Mouse (Mus musculus): ENCODE data around the gene Ppp1r3g.
"Not testable (repeated sequence)": the region's sequence is repeated elsewhere in the genome, so short reads cannot be mapped to it uniquely, and the experiment has no call there.

The Ppp1r3g gene

DNA sequence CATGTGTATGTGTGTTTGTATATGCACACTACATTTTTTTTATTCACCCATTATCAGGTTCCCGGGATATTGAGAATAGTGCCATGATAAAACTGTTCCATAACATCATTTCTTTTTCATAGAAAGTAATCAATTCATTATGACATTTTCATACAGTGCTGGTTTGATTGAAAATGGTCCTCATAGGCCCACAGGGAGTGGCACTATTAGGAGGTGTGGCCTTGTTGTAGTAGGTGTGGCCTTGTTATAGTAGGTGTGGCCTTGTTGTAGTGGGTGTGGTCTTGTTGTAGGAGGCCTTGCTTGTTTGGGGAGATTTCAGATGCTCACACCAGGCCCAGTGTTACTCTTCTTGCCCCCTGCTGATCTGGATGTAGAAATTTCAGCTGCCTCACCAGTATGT is at the start of gene Ppp1r3g:
TSS of gene Ppp1r3g (plus strand) at position 301 of the 400 bp plus-strand sequence.
- no peak for DNase-seq (ENCODE audit: low spot score in 2 of 2)

DNA sequence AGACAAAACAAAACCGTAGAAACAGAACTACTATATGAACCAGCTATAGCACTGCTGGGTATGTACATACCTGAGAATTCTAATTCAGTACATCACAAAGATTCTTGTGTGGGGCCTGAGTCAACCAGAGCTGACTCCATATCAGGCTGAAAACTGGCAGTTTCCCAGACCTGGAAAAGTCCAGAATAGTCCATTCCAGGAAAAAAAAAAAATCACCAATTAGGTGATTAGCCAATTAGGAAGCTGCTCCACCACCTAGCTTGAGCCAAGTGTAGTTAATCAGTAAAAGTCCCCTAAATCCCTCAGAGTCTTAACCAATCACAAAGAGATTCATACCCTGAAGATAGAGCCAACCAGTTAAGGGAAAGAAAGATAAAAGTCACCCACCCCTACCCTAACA is 47.2 kb upstream of the Ppp1r3g start:
- DNase-seq (ENCODE audit: low spot score in 2 of 2) = no peak

DNA sequence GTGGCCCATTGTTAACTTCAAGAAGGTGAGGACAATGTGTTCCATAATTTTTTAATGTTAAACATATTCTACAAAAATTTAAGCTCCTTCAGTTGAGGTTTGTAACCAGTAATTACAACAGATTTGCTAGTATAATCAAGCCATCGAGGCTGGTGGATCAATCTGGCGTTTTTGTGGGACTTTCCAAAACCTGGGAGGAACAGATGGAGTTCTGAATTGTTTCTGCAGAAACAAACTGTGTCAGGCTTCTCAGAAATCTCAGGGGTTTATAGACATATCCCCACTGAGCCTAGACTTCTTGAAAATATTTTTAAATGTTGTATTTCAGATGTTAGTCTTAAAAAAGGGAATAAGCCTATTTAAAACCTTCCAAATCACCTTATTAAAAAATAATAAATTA is 20.6 kb upstream of the Ppp1r3g start:
- DNase-seq (ENCODE audit: low spot score in 2 of 2) = no peak

DNA sequence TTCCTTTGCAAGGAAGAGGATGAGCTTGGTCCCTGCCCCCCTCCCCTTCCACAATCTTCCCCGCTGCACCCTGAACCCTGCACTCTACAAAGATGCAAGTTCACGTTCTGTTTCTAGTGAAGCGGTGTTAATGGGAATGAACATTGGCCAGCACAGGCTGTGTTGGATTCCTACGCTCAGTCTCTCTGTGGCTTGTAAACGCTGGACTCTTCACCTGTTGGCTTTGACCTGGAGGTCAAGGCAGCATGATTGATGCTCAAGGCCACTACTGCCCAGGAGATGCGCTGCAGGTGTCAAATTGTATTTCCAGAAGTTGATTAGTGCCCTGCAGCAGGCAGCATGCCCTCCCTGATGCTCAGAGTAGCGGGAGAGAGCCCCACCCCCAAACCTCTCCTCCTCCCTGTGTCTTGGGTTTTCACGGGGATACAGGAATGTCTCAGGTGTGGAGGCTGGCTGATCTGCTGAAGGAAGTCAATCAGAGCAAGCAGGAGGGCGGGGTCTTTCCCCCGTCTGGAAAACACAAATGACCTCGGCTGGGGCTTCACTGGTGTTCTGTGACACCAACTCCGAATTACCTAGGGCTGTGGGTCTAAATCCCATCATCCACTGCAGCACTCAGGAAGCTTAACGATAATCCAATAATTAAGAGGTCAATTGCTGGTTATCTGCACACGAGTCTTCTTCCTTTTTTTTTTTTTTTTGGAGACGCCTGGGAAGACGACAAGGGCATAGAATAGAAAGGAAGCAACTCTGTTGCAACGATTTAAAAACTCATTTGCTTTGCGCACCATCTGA is 18.6 kb upstream of the Ppp1r3g start:
- DNase-seq (ENCODE audit: low spot score in 2 of 2) = no peak

DNA sequence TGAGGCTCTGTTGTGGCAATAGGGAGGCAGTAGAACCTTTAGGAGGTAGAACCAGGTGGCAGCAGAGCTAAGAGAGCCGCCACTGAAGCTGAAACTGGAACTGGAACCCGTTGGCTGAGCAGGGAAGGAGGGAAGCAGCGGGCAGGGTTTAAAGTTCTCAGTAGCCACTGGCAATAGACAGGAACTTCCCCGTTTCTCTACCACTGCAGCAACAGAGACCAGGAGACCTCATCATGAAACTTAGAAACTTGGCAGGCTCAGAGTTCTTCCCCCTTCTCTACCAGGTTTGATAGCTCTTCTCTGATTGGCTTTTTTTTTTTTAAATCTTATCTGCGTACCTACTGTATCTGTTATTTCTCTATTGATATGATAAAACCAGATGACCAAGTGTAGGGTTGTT is 17.7 kb upstream of the Ppp1r3g start:
- no peak for DNase-seq (ENCODE audit: low spot score in 2 of 2)

DNA sequence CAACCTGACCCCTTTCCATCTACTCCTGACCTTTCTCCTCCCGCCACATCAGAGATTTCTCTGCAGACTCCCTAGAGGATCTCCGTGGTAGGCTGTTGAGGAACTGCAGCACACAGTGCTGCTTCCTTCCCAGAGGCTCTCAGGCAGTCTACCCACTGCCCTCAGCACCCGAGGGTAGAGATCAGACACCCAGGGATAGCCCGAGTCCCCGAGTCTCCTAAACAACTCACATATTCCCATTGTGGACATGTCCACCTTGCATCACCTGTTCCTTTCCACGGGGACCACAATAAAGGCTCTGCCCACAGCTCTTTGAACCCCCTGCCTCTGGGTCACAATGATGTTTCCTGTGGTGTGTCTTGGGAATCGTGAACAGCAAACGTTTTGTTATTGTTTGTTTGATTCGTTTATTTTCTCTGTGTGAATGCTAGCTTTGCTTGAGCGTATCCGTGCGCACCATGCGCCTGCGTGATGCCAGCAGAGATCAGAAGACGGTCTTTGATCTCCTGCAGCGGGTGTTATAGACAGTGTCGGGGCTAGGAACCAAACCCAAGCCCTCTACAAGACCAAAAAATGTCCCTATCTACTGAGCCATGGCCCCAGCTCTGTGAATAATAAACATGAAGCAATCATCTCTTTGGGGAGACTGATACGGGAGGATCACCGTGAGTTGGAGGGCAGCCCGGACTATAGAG is 11.8 kb upstream of the Ppp1r3g start:
- DNase-seq (ENCODE audit: low spot score in 2 of 2) = no peak

DNA sequence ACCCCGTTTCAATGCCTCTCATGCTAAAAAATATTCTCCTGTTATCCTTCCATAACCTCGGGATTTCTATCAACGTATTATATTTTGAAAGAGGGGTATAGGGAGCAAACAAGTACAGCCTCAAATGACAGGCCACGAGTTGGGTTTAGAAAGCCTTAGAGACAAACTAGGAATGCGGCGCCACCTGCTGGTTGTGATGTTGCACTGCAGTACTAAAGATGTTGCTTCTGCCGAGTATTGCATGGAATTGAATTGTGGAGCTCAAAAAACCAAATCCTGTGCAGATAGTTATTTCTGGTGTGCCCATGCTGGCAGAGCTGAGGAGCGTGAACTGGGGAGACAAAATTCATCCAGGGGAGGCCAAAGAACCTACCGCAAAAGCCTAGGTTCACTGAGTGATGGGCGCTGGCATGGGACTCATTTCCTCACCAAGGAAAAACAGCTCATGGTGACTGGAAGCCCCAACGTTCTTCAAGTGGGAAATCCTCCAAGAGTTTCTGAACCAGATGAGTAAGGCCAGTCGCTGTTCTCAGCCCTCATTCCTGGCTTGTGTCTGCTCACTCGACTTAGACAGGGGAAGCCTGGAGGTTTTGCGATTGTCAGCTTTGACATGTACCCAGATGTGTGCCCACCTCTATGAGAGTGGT is 11.2 kb upstream of the Ppp1r3g start:
- peak; percentile 25 to 36 for DNase-seq (ENCODE audit: low spot score in 2 of 2)

DNA sequence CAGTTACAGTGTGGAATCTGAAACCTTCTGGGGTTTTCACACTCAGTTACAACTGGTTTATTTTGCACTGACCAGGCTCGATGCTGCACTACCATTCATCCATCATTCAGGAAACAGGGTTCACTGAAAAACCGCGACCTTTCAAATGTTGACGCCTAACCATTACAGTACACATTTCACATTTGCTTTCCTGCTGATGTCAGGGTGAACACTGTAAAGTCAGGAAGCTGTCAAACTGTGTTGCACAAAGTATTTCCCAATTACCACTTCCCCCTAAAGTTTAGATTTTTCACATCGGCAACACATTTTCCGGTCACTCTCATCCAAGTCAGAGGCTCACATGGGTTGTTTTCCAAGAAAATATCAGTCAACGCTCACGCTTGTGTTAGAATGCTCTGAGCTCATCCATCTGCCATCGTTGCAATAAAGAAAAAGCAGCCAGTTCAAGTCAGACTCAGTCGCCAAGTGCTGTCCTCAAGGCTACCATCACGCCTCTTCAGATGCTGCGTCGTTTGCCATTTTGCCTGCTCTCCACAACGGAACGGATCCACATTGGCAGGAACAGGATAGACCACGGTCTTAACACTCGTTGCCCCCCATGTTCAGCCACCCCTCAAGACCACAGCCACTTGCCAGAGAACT is 8.7 kb upstream of the Ppp1r3g start:
- DNase-seq (ENCODE audit: low spot score in 2 of 2) = no peak

DNA sequence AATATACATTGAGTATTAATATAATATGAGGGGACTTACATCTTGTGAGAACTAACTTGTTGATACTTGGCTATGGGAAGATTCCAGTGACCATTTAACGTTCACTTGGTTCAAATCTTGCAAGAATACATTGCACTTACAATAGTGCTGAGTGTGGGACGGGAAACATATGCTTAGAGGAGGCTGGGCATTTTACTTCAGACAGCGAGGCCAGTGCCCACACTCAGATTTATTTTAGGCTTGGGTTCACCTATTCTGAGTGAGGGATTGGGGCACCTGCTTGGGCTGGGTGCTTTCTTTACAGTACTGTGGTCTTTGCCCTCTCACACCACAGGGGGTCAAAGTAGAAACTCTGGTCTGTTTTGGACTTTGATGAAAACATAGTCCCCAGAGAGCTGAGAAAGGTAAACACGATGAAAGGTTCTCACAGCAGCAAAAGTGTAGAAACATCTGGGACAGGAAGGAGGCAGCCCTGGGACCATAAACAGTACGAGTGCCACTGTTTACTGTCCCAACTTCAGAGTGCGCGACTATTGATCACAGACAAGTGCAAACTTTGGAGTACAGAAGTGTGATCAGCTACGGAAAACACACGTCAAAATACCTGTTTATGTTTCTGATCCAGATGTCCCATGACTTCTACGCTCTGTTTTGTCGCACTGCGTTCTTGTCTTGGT is 890 bp downstream of the Ppp1r3g start:
- no peak for DNase-seq (ENCODE audit: low spot score in 2 of 2)

DNA sequence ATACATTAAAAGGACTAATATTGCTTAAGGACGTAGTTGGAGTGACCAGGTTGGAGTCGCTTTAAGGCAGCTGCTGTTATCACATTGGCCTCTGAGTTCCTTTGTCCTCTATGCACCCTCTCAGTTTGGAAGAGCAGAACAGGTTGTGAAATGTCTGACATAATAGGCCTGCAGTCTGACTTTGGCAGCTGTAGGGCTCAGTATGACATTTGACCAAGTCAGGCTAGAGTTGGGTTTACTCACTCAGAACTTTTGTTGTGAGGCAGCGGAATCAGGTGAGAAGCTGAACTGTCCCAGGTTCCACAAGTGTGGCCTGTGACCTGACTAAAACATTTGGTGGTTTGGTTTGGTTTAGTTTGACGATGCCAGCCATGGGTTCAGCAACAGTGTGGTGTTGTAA is 4.9 kb downstream of the Ppp1r3g start:
- no peak for DNase-seq (ENCODE audit: low spot score in 2 of 2)

DNA sequence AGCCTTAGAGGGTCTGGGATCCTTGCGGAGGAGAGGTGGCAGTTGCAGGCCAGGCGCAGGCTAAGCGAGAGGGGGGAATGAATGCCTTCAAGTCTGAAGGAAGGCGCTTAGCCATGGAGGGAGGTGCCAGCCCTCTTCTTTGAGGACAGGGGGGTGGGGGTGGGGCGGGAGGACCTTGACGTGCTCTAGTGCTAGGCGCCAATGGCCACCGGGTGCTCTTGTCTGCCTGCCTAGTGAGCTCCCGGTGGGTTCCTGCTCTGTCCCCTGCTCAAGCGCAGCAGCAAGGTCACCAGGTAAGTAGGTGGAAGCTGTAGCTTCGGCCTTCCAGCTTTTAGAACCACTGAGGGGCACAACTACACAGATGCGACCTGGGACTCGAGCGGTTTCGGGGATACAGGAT is 9.1 kb downstream of the Ppp1r3g start:
- DNase-seq (ENCODE audit: low spot score in 2 of 2) = no peak

DNA sequence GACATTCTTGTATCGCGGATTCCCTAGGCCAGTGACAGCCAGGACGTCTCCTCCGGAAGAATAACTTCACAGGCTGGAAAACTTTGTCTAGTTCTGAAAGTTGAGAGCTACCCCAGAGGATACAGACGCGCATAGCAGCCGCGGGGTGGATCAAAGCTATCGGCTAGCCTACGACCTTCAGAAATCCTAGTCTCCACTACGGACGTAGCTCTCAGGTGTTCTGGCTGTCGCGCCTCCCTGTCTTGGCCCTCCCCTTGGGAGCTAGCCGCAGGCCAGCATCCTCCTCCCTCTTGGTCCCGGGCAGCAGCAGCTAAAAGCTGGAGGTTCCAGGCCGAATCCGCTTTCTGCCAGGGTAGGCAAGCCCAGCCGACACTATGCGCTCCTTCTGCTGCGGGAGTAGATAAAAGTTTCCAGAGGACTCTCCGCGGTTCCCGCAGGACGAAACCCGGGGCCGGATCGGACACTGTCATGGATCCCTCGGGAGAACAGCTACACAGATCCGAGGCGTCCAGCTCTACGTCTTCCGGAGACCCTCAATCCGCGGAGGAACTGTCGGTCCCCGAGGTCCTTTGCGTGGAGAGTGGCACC is 9.6 kb downstream of the Ppp1r3g start:
- DNase-seq (ENCODE audit: low spot score in 2 of 2) = no peak

DNA sequence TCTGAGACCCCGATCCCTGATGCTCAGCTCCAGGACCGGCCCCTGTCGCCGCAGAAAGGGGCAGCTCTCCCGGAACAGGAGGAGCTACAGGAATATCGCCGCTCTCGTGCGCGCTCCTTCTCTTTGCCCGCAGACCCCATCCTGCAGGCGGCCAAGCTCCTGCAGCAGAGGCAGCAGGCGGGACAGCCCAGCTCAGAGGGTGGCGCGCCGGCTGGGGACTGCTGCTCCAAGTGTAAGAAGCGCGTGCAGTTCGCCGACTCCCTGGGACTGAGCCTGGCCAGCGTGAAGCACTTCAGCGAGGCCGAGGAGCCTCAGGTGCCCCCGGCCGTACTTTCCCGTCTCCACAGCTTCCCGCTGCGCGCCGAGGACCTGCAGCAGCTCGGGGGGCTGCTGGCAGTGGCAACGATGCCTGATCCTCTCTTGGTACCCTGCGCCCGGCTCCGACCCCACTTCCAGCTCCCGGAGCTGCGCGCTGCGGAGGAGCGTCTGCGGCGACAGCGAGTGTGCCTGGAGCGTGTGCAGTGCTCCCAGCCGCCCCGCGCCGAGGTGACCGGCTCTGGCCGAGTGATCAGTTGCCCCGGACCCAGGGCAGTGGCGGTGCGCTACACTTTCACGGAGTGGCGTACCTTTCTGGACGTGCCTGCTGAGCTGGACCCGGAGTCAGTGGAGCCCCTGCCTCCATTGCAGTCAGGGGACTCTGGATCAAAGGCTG is 10.2 kb downstream of the Ppp1r3g start:
- DNase-seq (ENCODE audit: low spot score in 2 of 2) = no peak

DNA sequence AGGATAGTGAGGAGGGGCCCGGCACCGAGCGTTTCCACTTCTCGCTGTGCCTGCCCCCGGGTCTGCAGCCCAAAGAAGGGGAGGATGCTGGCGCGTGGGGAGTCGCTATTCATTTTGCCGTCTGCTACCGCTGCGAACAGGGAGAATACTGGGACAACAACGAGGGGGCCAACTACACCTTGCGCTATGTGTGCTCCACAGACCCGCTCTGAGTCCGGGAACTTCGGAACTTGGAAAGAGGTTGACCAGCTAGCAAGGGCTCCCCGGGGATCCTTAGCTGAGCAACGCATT is 10.7 kb downstream of the Ppp1r3g start:
- DNase-seq (ENCODE audit: low spot score in 2 of 2) = no peak

DNA sequence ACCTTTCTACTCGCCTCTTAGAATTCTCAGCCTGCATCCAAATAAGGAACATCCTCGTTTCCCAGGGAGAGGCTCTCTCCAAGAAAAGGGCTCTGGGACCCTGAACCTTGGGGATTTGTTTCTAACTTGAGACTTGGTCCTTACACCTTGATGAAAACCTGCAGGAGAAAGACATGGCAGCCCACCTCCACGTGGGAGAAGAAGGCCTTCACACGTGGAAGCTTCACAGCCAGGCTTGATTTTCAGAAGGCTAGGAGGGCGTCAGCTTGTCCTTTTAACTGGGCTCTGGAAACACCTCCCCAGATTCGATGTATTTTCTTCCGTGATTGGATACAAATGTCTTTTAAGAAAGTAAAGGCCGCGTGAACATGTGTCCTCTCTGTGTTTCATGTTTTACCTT is 11.2 kb downstream of the Ppp1r3g start:
- no peak for DNase-seq (ENCODE audit: low spot score in 2 of 2)

DNA sequence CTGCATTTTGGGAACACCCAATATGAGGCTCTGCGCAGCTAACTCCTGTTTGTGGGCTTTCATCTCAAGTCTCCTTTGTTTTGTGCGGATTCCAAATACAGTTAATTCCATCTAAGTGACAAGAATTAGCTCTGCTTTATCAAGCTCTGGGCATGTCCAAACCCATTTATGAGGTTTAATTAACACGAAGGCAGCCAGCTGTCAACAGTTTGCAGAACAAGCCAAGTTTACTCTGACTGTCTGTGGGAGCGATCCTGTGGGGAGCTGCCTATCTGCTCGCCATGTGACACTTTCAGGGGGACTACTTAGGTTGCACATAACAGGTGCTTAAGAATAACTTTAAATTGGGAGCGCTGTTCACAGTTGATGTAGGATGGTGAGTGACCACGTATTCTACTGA is 18.3 kb downstream of the Ppp1r3g start:
- DNase-seq (ENCODE audit: low spot score in 2 of 2) = no peak

DNA sequence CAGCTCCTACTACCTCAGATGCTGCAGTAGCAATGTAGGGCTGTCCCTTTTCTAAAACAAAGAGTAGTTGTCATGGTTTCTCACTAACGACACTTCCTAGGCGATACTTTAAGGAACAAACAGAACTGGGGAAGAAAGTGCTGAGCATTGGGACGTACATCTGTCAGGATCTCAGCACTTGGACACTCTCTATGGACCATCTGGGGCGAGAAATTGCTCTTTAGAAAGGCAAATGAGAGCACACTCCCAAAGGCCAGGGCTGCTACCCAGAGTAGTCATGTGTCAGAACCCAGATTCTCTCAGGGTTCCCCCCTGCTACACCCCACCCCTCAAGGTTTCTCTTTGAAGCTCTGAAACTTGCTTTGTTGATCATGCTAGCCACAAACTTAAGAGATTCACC is 21.8 kb downstream of the Ppp1r3g start:
- no peak for DNase-seq (ENCODE audit: low spot score in 2 of 2)

DNA sequence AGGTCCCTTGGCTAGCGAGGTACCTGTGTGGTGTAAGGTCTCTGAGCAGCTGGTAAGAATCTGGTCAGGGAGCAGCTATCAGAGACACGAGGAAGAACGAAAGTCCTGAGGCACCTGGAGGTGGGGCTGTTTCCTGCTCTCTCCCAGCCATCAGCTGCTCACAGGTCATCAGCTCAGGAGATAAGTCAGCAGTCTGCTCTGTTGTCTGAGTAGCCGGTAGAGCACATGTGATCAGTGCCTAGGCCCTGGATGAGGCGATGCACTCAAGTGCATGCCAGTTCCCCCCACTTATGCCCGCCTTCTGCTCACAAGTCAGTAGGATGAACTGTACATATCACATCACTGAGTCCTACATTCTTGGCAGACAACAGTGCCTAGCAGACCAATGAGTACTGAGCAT is 24.3 kb downstream of the Ppp1r3g start:
- DNase-seq (ENCODE audit: low spot score in 2 of 2) = no peak

DNA sequence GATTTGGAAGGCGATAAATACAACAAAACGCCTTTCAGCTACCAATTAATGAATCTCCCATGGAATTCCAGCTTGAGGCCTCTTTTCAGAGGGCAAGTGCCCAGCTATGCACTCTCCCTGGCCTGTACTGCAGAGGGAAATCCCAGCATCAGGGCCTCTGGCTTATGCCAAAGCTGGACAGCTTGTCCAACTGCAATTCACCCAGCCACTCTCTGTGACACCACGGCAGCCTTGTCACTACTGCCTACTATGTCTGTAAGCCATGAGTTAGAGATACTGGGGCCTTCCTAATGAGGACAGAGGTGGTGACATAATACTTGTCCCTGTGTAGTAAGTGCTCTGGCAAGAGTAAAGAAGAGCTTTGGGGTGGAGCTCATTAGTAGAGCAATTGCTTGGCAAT is 30.7 kb downstream of the Ppp1r3g start:
- DNase-seq (ENCODE audit: low spot score in 2 of 2) = no peak

DNA sequence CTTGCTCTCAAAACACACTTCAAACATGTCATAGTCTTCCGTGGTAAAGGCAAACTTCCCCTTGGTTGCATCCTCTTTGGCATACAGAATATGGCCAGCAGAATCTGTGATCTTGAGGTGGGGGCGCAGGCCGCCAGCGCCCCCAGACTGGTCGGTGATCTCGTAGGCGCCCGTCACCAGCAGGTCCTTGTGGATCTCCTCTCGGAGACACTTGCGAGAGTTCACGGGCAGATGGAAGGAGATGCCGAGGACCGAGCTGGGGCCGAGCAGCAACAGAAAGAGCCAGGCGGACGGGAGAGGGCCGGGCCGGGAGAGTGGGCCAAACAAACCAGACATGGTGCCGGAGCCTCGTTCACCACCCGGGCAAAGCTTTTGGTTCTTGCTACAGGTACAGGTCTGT is 32.5 kb downstream of the Ppp1r3g start:
- not testable (repeated sequence) for DNase-seq (ENCODE audit: low spot score in 2 of 2)

DNA sequence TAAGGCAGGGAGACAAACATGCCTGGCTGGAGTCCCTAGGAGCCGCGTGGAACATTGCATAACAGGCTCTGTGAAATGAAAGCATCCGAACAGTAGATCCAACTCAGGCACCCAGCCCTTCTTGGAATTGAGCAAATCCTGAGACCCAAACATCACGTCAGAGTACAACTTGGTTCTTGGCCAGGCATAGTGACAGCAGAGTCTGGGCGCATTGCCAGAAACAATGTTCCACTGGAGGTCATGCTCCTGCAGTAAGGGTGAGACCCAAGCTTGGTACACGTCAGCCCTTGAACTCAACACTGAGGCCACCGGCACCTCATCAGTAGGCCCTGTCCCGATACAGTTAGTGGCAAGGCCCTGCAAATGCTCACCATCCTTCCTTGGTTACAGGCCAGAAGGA is 35.4 kb downstream of the Ppp1r3g start:
- no peak for DNase-seq (ENCODE audit: low spot score in 2 of 2)
